Mouse (Mus musculus): ENCODE results near the gene Ehhadh.

Gene Ehhadh

DNA sequence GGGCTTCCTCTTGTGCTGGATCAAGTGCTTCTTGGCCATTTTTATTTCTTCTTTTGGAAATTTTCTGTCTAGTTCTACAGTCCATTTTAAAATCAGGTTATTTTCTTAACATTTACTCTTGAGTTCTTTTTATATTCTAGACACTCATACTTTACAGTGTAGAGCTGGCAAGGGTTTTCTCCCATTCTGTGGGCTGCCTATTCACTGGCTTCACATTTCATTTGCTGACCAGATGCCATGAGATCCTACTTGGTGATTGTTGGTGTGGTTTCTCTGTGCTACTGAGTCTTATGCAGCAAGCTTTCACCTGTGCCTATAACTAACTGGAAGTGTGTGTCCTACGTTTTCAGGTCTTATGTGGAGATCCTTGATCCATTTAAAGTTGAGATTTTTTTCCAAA, 29.2 kb downstream of the Ehhadh start:
- in situ Hi-C loops (cut with MboI; ENCODE audit: low pct_unique_long_range_greater_than_20kb in 1 of 2, low sequenced_read_pairs in 2 of 2, unreplicated experiment in 1 of 2) = no loop called here

DNA sequence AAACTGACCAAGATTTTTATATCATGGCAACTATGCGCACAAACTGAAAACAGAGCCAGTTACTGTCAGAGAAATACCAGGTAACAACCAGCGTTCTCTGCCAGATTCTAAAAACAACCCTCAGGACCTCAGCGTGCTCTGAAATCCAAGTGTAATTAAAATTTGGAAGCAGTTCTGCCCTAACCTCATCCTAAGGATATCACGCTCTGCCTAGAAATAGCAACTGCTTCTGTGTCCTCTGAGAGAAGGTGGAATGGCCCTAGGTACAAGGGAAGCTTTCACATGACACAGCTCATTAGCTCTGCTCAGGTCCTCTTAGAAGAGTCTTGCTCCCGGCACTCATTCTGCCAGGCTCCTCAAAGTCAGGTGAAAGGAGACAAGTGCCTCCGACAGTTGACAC, 44.2 kb downstream of the Ehhadh start:
- in situ Hi-C loops (cut with MboI; ENCODE audit: low pct_unique_long_range_greater_than_20kb in 1 of 2, low sequenced_read_pairs in 2 of 2, unreplicated experiment in 1 of 2) = no loop called here

- in situ Hi-C loops (cut with MboI; ENCODE audit: low pct_unique_long_range_greater_than_20kb in 1 of 2, low sequenced_read_pairs in 2 of 2, unreplicated experiment in 1 of 2) = no loop called here
Measured at GRCm38 (mm10) chr16:21742898-21743297, 44.7 kb downstream of the Ehhadh start.

- in situ Hi-C loops (cut with MboI; ENCODE audit: low pct_unique_long_range_greater_than_20kb in 1 of 2, low sequenced_read_pairs in 2 of 2, unreplicated experiment in 1 of 2) = no loop called here
Measured at GRCm38 (mm10) chr16:21742191-21742870, 45.3 kb downstream of the Ehhadh start.

GRCm38 (mm10) chr16:21741542-21741941, 46.1 kb downstream of the Ehhadh start:
- in situ Hi-C loops (cut with MboI; ENCODE audit: low pct_unique_long_range_greater_than_20kb in 1 of 2, low sequenced_read_pairs in 2 of 2, unreplicated experiment in 1 of 2) = no loop called here

- in situ Hi-C loops (cut with MboI; ENCODE audit: low pct_unique_long_range_greater_than_20kb in 1 of 2, low sequenced_read_pairs in 2 of 2, unreplicated experiment in 1 of 2) = no loop called here
Measured at GRCm38 (mm10) chr16:21735638-21736037, 52.0 kb downstream of the Ehhadh start.

DNA sequence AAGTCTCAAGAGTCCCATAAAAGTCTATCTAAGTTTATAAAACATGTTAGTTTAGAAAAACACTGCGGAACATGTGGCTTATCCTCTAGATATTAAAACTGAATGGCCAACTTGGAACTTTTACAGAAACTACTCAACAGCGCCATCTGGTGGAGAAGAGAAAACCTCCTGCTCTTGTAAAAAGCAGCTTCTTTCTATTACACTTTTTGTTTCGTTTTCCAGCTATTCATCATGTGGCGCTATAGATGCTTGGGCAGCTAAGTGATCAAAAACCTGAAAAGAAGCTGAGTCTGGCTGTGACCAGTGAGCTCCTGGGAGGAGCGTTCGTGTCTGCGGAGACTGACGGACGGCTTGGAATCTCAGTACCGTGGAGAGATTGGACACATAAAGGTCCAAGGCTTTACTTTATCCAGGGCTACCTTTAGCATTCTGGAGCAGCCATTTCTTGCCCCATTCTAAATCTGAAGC, 59.7 kb downstream of the Ehhadh start:
- in situ Hi-C loops (cut with MboI; ENCODE audit: low pct_unique_long_range_greater_than_20kb in 1 of 2, low sequenced_read_pairs in 2 of 2, unreplicated experiment in 1 of 2) = loop anchor here in 1 of 2 experiments (10.0 kb wide), 1 partner anchor 113 kb away; no protein-coding TSS in a partner anchor

GRCm38 (mm10) chr16:21727421-21727820, 60.2 kb downstream of the Ehhadh start:
- in situ Hi-C loops (cut with MboI; ENCODE audit: low pct_unique_long_range_greater_than_20kb in 1 of 2, low sequenced_read_pairs in 2 of 2, unreplicated experiment in 1 of 2) = loop anchor here in 1 of 2 experiments (10.0 kb wide), 1 partner anchor 113 kb away; no protein-coding TSS in a partner anchor

- in situ Hi-C loops (cut with MboI; ENCODE audit: low pct_unique_long_range_greater_than_20kb in 1 of 2, low sequenced_read_pairs in 2 of 2, unreplicated experiment in 1 of 2) = loop anchor here in 1 of 2 experiments (10.0 kb wide), 1 partner anchor 109 kb away; no protein-coding TSS in a partner anchor
Measured at GRCm38 (mm10) chr16:21724261-21724660, 63.3 kb downstream of the Ehhadh start.

DNA sequence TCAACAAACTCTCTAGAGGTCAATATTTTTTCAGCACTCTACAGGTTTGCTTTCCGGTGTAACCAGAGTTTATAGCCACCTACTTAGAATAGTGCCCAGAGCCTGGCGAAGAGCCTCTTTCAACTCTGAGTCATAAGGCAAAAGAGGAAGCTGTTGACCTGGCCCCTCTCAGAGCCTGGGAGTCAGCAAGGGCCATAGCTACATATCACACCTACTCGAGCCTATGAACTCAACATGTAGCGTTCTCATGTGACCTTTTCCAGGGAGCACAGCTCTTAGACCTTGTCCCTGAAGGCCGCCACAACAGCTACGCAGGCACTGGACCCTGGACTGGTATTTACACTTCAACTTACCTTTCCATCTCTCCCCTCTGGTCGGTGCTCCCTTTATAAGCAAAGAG, 67.8 kb downstream of the Ehhadh start:
- in situ Hi-C loops (cut with MboI; ENCODE audit: low pct_unique_long_range_greater_than_20kb in 1 of 2, low sequenced_read_pairs in 2 of 2, unreplicated experiment in 1 of 2) = loop anchor here in 1 of 2 experiments (10.0 kb wide), 1 partner anchor 105 kb away; no protein-coding TSS in a partner anchor

GRCm38 (mm10) chr16:21714516-21714915, 73.1 kb downstream of the Ehhadh start:
- in situ Hi-C loops (cut with MboI; ENCODE audit: low pct_unique_long_range_greater_than_20kb in 1 of 2, low sequenced_read_pairs in 2 of 2, unreplicated experiment in 1 of 2) = no loop called here

Measured in mouse embryonic stem cell (cell line).